Comparison of ENCODE assay signal across 8 mouse cellular contexts in the genomic region with DNA sequence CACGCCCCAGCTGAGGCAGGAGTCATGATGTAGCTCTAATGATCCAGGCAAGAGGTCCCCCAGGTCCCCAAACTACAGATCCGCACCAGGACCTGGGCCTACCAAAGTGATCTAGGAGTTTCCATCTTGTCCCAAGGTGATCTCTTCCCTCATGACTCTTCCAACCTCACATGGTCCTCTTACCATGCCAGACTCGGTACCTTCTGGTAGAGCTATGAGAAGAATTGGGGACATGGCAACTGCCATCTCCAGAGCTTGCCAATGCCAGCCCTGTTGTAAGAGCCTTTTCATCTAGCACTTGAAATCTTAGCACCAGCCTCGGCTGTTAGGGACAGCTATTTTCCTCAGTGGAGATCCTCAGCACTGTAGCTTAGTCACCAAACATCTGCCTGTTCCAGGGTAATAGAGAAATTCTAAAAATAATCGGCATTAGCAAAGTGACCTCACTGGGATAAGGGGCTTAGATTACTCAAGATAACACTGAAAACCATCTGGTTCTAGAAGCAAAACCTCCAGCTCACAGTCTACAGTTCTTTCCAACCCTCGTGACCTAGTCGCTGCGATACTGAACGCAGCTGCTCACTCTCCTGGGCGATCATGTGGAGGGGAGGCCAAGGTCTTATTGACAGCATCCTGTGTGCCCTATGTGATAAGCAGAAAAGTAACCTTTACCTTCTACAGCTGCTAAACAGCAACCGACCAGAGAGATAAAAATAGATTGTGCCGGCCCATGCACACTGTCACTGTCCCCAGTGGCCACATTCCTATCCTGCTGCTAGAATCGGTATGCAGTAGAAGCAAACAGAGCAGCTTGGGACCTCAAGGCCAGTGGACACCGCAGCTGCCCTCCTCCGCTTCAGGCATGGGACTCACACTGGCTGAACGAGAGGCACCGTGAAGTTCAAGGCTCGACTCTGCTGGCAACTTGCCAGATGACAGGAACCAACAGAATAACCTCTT.
DNase-seq lines count a peak whose midpoint lies in the region; ATAC-seq and TF ChIP-seq lines count a peak whose summit lies in the region.

No protein-coding gene starts in this region.

- no peak overlapping the region for H3K27ac ChIP-seq in midbrain, embryonic 13.5 days
- H3K27ac ChIP-seq in midbrain, embryonic 10.5 days (replicated peaks), result no peak overlapping the region
- H3K27ac ChIP-seq in gastrocnemius, adult 2 months, result peak overlapping the region; percentile 91
- peak overlapping the region; percentile 62 for H3K27ac ChIP-seq in stomach, embryonic 16.5 days (ENCODE audit: low read length)

- peaks cover 27% of the 10 kb centered on the region for H3K4me1 ChIP-seq in midbrain, embryonic 13.5 days (replicated peaks)
- H3K4me1 ChIP-seq in midbrain, embryonic 10.5 days, result peaks cover 18% of the 10 kb centered on the region
- peaks cover 23% of the 10 kb centered on the region for H3K4me1 ChIP-seq in stomach, embryonic 16.5 days (ENCODE audit: control insufficient read depth, insufficient read depth, low read length)

- no peak overlapping the region for H3K9ac ChIP-seq in midbrain, embryonic 13.5 days (replicated peaks)
- H3K9ac ChIP-seq in stomach, embryonic 16.5 days (ENCODE audit: low read length), result peak overlapping the region; percentile 3; the same call in 1 of the 2 replicates

- no peaks in the 10 kb centered on the region for H3K27me3 ChIP-seq in midbrain, embryonic 13.5 days
- H3K27me3 ChIP-seq in midbrain, embryonic 10.5 days (ENCODE audit: low read depth, poor library complexity, severe bottlenecking), result no peaks in the 10 kb centered on the region
- H3K27me3 ChIP-seq in stomach, embryonic 16.5 days (ENCODE audit: control insufficient read depth, insufficient read depth, low read length), result no peaks in the 10 kb centered on the region

- no peak overlapping the region for H3K4me3 ChIP-seq in midbrain, embryonic 13.5 days (replicated peaks)
- no peak overlapping the region for H3K4me3 ChIP-seq in midbrain, embryonic 10.5 days
- H3K4me3 ChIP-seq in gastrocnemius, adult 2 months, result peak overlapping the region; percentile 31
- H3K4me3 ChIP-seq in stomach, embryonic 16.5 days (replicated peaks; ENCODE audit: low read length), result no peak overlapping the region

- DNase-seq in midbrain, embryonic 10.5 days (ENCODE audit: low spot score), result no peak
- peak; percentile 72 for DNase-seq in gastrocnemius, adult 2 months
- peak; percentile 55 for DNase-seq in kidney, postnatal 10 days
- no peak for DNase-seq in frontal cortex, postnatal 36 days (ENCODE audit: low spot score in 2 of 2)
- DNase-seq in left cerebral cortex, adult 8-10 months (ENCODE audit: low spot score in 2 of 2), result no peak
- DNase-seq in spleen, adult 12 weeks (ENCODE audit: low spot score), result no peak

- intact Hi-C loops in gastrocnemius, adult 2 months (cut with DNase I), result no loop called here

- H3K36me3 ChIP-seq in midbrain, embryonic 13.5 days, result peaks cover 34% of the 10 kb centered on the region
- H3K36me3 ChIP-seq in midbrain, embryonic 10.5 days, result peaks cover 2% of the 10 kb centered on the region; the same call in 1 of the 2 replicates
- no peaks in the 10 kb centered on the region for H3K36me3 ChIP-seq in stomach, embryonic 16.5 days (ENCODE audit: control insufficient read depth, insufficient read depth, low read length)

- ATAC-seq in midbrain, embryonic 13.5 days, result peak; percentile 34
- ATAC-seq in stomach, embryonic 16.5 days (ENCODE audit: insufficient read depth, low FRiP score), result peak; percentile 80

- H3K4me2 ChIP-seq in midbrain, embryonic 13.5 days (replicated peaks), result no peak overlapping the region
- H3K4me2 ChIP-seq in stomach, embryonic 16.5 days (ENCODE audit: low read depth, low read length), result no peak overlapping the region

- no peaks in the 10 kb centered on the region for H3K9me3 ChIP-seq in midbrain, embryonic 13.5 days
- H3K9me3 ChIP-seq in midbrain, embryonic 10.5 days (replicated peaks), result no peaks in the 10 kb centered on the region
- H3K9me3 ChIP-seq in stomach, embryonic 16.5 days (replicated peaks; ENCODE audit: control insufficient read depth, low read length), result no peaks in the 10 kb centered on the region

- 78% methylated on average over 18 of the region's 18 CpGs for WGBS in midbrain, embryonic 13.5 days
- WGBS in midbrain, embryonic 10.5 days, result 87% methylated on average over 18 of the region's 18 CpGs
- 43% methylated on average over 18 of the region's 18 CpGs for WGBS in stomach, embryonic 16.5 days

- peak; percentile 50 for TF ChIP-seq CTCF in gastrocnemius, adult 2 months (IDR thresholded peaks at IDR 0.05)

Comparison
In these comparisons a context has a peak if more than half of its experiments do, and no peak if none do; other contexts are left out.
1. H3K27ac ChIP-seq: peak in gastrocnemius, adult 2 months (single experiment) and stomach, embryonic 16.5 days (single experiment); none in midbrain, embryonic 13.5 days (single experiment) and midbrain, embryonic 10.5 days (single experiment).
2. DNase-seq: peak in gastrocnemius, adult 2 months (single experiment) and kidney, postnatal 10 days (single experiment); none in midbrain, embryonic 10.5 days (single experiment), frontal cortex, postnatal 36 days (0 of 2), left cerebral cortex, adult 8-10 months (0 of 2) and spleen, adult 12 weeks (single experiment).